Mouse (Mus musculus): ENCODE measurements around the gene Gm4881.

- no peak for TF ChIP-seq CTCF (IDR thresholded peaks at IDR 0.05; ENCODE audit: control insufficient read depth, insufficient read depth, insufficient replicate concordance, low read depth, low read length)
- no peak for TF ChIP-seq POLR2A (IDR thresholded peaks at IDR 0.05; ENCODE audit: control insufficient read depth, low read depth, low read length)
Observed at GRCm38 (mm10) chr7:24897224-24897623, 47.1 kb downstream of the Gm4881 start, which contains the start of gene Cd79a.
